Mouse (Mus musculus): ENCODE results near the gene Sh3gl2. TPM values are rescaled to one million over a fixed set of nuclear protein-coding genes. Genes with fewer than 3 reads are reported as not detected.

The Sh3gl2 gene
- polyA plus RNA-seq, 1 experiment = 0.22 TPM

DNA sequence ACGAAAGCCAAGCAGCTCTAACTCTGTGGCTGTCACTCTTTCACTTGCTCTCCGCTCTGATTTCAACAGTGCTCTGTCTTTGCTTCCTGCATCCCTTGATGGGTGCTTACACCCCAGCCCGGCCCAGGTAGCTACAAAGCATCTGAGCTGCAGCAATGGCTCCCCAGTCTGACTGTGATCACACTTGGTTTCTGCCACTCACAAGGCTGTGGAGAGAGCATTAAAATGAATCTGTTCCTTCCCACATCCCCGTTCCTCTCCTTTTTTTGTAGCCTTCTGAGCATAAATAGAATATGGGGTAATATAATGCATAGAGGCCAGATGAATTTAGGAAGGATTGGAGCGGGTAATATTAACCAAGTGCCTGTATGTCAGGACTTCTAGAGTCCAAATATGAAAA, 21.8 kb downstream of the Sh3gl2 start:
- 70% methylated on average over 5 of the region's 5 CpGs for WGBS
- TF ChIP-seq POLR2A (IDR thresholded peaks at IDR 0.05; ENCODE audit: control insufficient read depth, extremely low read depth, insufficient read depth, low read length, poor library complexity) = no peak
- TF ChIP-seq CTCF (IDR thresholded peaks at IDR 0.05; ENCODE audit: borderline replicate concordance, control insufficient read depth, extremely low read depth, insufficient read depth, low read length, poor library complexity) = no peak
- no peak overlapping the region for H3K4me3 ChIP-seq (ENCODE audit: control insufficient read depth, insufficient read depth, low read length)
- H3K27ac ChIP-seq (ENCODE audit: control insufficient read depth, insufficient read depth, low read length) = no peak overlapping the region
- no peaks in the 10 kb centered on the region for H3K36me3 ChIP-seq (ENCODE audit: control insufficient read depth, insufficient read depth, low read length)
- no peaks in the 10 kb centered on the region for H3K27me3 ChIP-seq (ENCODE audit: control insufficient read depth, insufficient read depth, low read length)
- DNase-seq = no peak
- H3K4me1 ChIP-seq (replicated peaks; ENCODE audit: control insufficient read depth, insufficient read depth, low read length) = no peaks in the 10 kb centered on the region

DNA sequence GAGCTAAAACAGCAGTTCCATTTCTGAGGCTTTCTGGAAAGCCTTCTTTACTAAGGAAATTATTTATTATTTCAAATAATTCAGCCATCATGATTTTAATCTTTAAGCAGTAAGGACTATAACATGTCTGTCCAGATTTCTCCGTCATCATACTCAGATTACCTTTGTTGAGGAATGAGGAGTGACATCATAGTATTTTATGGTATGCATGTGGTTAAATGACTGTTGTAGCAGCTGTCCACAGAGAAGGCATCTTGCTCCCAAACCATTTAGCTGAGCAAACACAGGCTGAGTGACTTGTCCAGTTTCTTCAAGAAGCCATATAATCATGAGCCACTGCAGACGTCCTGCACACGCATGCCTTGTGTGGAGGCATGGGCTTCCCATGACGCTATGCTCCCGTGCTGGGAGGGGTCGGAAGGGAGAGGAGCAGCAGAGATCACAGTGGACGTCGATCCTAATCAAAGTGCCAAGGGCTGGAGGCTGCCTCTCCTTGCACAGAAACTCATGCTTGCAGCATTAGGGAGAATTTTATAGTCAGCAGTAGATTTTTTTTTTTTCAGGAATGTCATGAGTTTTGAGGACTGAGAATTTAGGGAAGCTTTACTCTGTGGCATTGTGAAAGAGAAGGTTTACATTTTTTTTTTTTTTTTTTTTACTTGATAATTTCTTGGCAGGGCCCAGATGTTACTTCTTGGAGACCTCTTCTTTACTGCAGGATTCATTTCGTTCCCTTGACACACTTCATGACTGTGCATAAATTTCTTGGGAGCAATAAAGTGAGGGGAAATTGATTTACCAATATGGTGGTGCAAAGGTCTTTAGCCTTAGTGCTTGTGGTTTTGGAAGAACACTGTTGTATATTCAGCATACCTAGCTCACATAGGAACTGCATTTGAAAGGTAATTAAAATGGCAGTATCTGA, 23.0 kb downstream of the Sh3gl2 start:
- no peak overlapping the region for H3K4me3 ChIP-seq (ENCODE audit: control insufficient read depth, insufficient read depth, low read length)
- TF ChIP-seq CTCF (IDR thresholded peaks at IDR 0.05; ENCODE audit: borderline replicate concordance, control insufficient read depth, extremely low read depth, insufficient read depth, low read length, poor library complexity) (no peak), POLR2A (IDR thresholded peaks at IDR 0.05; ENCODE audit: control insufficient read depth, extremely low read depth, insufficient read depth, low read length, poor library complexity) (no peak)
- no peak overlapping the region for H3K27ac ChIP-seq (ENCODE audit: control insufficient read depth, insufficient read depth, low read length)
- WGBS = 91% methylated on average over 9 of the region's 9 CpGs
- no peaks in the 10 kb centered on the region for H3K4me1 ChIP-seq (replicated peaks; ENCODE audit: control insufficient read depth, insufficient read depth, low read length)
- DNase-seq = no peak
- no peaks in the 10 kb centered on the region for H3K27me3 ChIP-seq (ENCODE audit: control insufficient read depth, insufficient read depth, low read length)
- H3K36me3 ChIP-seq (ENCODE audit: control insufficient read depth, insufficient read depth, low read length) = no peaks in the 10 kb centered on the region

DNA sequence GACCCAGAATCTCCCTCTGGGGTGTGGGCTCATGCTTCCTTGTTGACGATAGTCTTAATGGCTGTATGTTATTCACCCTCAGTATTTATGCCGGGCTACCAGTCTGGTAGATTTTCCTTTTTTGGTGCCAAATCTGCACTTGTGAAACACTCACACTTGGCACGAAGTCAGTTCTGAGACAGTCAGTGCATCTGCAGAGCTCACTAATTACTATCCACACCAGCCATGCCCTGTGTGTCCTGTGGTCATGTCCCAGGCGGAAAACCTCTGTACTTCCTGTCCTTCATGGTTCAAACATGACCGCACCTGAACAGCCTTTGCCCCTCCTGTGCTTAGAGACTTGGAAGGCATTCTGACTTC, 23.6 kb downstream of the Sh3gl2 start:
- no peak for TF ChIP-seq CTCF (IDR thresholded peaks at IDR 0.05; ENCODE audit: borderline replicate concordance, control insufficient read depth, extremely low read depth, insufficient read depth, low read length, poor library complexity)
- no peak for TF ChIP-seq POLR2A (IDR thresholded peaks at IDR 0.05; ENCODE audit: control insufficient read depth, extremely low read depth, insufficient read depth, low read length, poor library complexity)
- Histone ChIP-seq H3K27me3 (ENCODE audit: control insufficient read depth, insufficient read depth, low read length) (no peaks in the 10 kb centered on the region), H3K4me1 (replicated peaks; ENCODE audit: control insufficient read depth, insufficient read depth, low read length) (no peaks in the 10 kb centered on the region), H3K4me3 (ENCODE audit: control insufficient read depth, insufficient read depth, low read length) (no peak overlapping the region), H3K36me3 (ENCODE audit: control insufficient read depth, insufficient read depth, low read length) (no peaks in the 10 kb centered on the region), H3K27ac (ENCODE audit: control insufficient read depth, insufficient read depth, low read length) (no peak overlapping the region)
- no peak for DNase-seq
- WGBS = 91% methylated on average over 5 of the region's 5 CpGs

DNA sequence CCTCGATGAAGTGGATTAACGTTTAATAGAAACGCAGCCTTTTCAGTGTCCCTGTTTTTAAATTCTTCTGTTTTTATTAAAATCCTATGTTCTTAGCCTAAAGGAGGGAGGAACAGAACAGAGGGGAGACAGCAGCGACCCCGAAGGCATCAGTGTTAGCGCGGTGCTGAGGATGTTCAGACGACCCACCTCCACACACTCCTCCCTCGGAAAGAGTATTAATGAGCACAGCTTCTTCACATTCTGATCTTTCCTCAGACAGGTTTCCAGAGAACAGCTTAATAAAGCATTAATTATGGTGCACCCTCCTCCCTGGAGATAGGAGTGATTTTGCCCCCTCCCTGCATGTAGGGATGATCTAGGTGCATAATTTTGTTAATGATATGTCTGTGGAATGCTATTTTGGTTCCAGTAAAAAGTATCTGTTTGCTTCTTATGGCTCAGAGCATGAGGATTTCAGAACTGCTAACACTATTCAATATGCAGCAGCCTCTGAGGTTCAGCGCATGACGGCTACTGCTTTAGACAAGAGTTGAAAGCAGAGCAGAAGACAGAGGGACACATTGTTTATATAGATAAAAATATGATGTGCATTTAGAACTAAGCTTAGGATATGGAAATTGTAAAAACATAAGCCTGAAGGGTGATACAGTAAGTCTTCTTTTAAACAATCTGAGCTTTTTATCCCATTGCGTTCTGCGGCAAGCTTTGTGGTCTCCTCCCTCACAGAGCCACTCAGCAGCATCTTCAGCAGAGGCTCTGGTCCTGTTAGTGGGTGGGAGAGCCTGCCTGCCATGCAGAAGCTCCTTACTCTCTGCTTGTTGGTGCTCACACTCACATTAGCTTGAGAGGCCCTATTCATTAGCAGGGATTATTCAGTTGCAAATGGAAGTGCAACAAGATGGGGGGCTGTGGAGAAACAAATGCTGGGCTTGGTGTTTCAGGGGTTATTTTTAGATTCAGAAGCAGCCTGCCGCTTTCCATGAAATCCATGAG, 27.8 kb downstream of the Sh3gl2 start:
- Histone ChIP-seq H3K4me1 (replicated peaks; ENCODE audit: control insufficient read depth, insufficient read depth, low read length) (no peaks in the 10 kb centered on the region), H3K36me3 (ENCODE audit: control insufficient read depth, insufficient read depth, low read length) (no peaks in the 10 kb centered on the region), H3K27me3 (ENCODE audit: control insufficient read depth, insufficient read depth, low read length) (no peaks in the 10 kb centered on the region), H3K4me3 (ENCODE audit: control insufficient read depth, insufficient read depth, low read length) (no peak overlapping the region), H3K27ac (ENCODE audit: control insufficient read depth, insufficient read depth, low read length) (no peak overlapping the region)
- WGBS = 81% methylated on average over 14 of the region's 14 CpGs
- no peak for DNase-seq
- TF ChIP-seq POLR2A (IDR thresholded peaks at IDR 0.05; ENCODE audit: control insufficient read depth, extremely low read depth, insufficient read depth, low read length, poor library complexity) (no peak), CTCF (IDR thresholded peaks at IDR 0.05; ENCODE audit: borderline replicate concordance, control insufficient read depth, extremely low read depth, insufficient read depth, low read length, poor library complexity) (no peak)

DNA sequence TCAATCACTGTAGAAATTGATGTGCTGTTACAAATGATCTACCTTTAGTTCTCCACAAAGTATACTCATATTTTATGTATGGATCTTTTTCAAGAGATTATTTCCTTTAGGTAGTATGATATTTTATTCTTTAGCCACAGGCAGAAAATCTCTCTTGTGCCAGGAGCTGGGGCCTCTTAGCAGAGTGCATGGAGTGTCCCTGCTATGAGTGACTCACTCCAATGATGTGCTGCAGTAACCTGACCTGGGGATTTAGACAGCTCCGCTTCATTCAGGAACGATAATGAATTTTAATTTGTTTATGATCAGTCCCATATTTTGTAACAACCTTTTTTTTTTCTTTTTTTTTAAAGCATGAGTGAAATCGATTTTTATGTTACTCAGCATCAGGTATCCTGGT, 36.7 kb downstream of the Sh3gl2 start:
- DNase-seq = no peak
- Histone ChIP-seq H3K27ac (ENCODE audit: control insufficient read depth, insufficient read depth, low read length) (no peak overlapping the region), H3K27me3 (ENCODE audit: control insufficient read depth, insufficient read depth, low read length) (no peaks in the 10 kb centered on the region), H3K4me3 (ENCODE audit: control insufficient read depth, insufficient read depth, low read length) (no peak overlapping the region), H3K36me3 (ENCODE audit: control insufficient read depth, insufficient read depth, low read length) (no peaks in the 10 kb centered on the region), H3K4me1 (replicated peaks; ENCODE audit: control insufficient read depth, insufficient read depth, low read length) (no peaks in the 10 kb centered on the region)
- WGBS = 93% methylated on average over 3 of the region's 3 CpGs
- TF ChIP-seq POLR2A (IDR thresholded peaks at IDR 0.05; ENCODE audit: control insufficient read depth, extremely low read depth, insufficient read depth, low read length, poor library complexity) = no peak
- no peak for TF ChIP-seq CTCF (IDR thresholded peaks at IDR 0.05; ENCODE audit: borderline replicate concordance, control insufficient read depth, extremely low read depth, insufficient read depth, low read length, poor library complexity)

DNA sequence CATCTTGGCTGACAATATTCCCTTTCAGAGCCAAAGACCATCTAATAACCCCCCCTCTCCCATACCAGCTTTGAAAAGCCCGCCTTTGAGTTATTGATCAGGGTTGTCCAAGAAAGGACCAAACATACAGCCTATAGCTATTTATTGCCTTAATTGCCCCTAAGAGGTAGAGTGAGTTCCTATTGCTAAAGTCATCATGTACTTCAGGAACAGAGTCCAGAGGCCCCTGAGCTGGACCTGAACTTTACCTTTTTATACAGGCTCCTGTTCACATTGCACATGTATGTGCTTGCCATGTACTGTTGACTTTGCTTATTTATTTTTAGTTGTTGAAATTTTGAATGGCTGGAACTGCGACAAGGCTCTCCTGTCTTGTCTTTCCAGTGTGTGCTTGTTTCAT, 37.6 kb downstream of the Sh3gl2 start:
- no peaks in the 10 kb centered on the region for H3K36me3 ChIP-seq (ENCODE audit: control insufficient read depth, insufficient read depth, low read length)
- no peaks in the 10 kb centered on the region for H3K4me1 ChIP-seq (replicated peaks; ENCODE audit: control insufficient read depth, insufficient read depth, low read length)
- 92% methylated on average over 2 of the region's 2 CpGs for WGBS
- no peak overlapping the region for H3K4me3 ChIP-seq (ENCODE audit: control insufficient read depth, insufficient read depth, low read length)
- no peaks in the 10 kb centered on the region for H3K27me3 ChIP-seq (ENCODE audit: control insufficient read depth, insufficient read depth, low read length)
- no peak overlapping the region for H3K27ac ChIP-seq (ENCODE audit: control insufficient read depth, insufficient read depth, low read length)
- TF ChIP-seq POLR2A (IDR thresholded peaks at IDR 0.05; ENCODE audit: control insufficient read depth, extremely low read depth, insufficient read depth, low read length, poor library complexity) (no peak), CTCF (IDR thresholded peaks at IDR 0.05; ENCODE audit: borderline replicate concordance, control insufficient read depth, extremely low read depth, insufficient read depth, low read length, poor library complexity) (no peak)
- DNase-seq = no peak

Measured in thymus, adult 2 months (tissue).